Mouse (Mus musculus) heart, embryonic 16.5 days (tissue): ENCODE measurements at regions not wholly inside any gene's neighbourhood (a gene's known extent, or its start where the extent isn't known, plus 50 kb on each side); places are given as distances from the start of the nearest gene placed in this dataset.

Experiments
- ATAC-seq: fragments of 200-750 bp; cut with Nextera tagmentation; replicated peaks from 2 replicates; pipeline ENCODE4 v1.8.0; 2017; ENCODE audit warnings: moderate number of reproducible peaks; ENCODE audit not compliant: insufficient read depth, low FRiP score; ENCODE audit errors: extremely low read depth
- H3K27ac ChIP-seq: fragments of 300-500 bp; sonication (generic); 2 replicates; pipeline ENCODE4 v1.5.1; 2014; ENCODE audit warnings: mild to moderate bottlenecking, low read length, control low read depth, moderate library complexity
- H3K27me3 ChIP-seq: fragments of 300-500 bp; sonication (generic); 2 replicates; pipeline ENCODE4 v1.6.1; 2014; ENCODE audit warnings: low read length, mixed read lengths; ENCODE audit not compliant: control insufficient read depth, insufficient read depth
- H3K36me3 ChIP-seq: fragments of 300-500 bp; sonication (generic); 2 replicates; pipeline ENCODE4 v1.6.1; 2014; ENCODE audit not compliant: control insufficient read depth, insufficient read depth
- H3K4me1 ChIP-seq: fragments of 300-500 bp; sonication (generic); 2 replicates; pipeline ENCODE4 v1.6.1; 2014; ENCODE audit warnings: low read length, mixed read lengths; ENCODE audit not compliant: control insufficient read depth, insufficient read depth
- H3K4me2 ChIP-seq: fragments of 300-500 bp; sonication (generic); 2 replicates; pipeline ENCODE4 v1.6.1; 2014; ENCODE audit warnings: low read depth, mild to moderate bottlenecking, control low read depth, low read length
- H3K4me3 ChIP-seq: fragments of 300-500 bp; sonication (generic); 2 replicates; pipeline ENCODE4 v1.5.1; 2014; ENCODE audit warnings: mild to moderate bottlenecking, control low read depth, low read length
- H3K9ac ChIP-seq: fragments of 300-500 bp; sonication (generic); 2 replicates; pipeline ENCODE4 v1.6.1; 2014; ENCODE audit warnings: low read length, control low read depth
- H3K9me3 ChIP-seq: fragments of 300-500 bp; sonication (generic); replicated peaks from 2 replicates; pipeline ENCODE4 v1.6.1; 2016; ENCODE audit warnings: low read length; ENCODE audit not compliant: control insufficient read depth
- WGBS: fragments of 180-500 bp; shearing (Covaris S2); extraction: QIAGEN DNeasy Blood & Tissue Kit; methylation state at CpG from one replicate; pipeline ENCODE4 v1.1.7; 2014; 5-methylcytosine and 5-hydroxymethylcytosine counted together

DNA sequence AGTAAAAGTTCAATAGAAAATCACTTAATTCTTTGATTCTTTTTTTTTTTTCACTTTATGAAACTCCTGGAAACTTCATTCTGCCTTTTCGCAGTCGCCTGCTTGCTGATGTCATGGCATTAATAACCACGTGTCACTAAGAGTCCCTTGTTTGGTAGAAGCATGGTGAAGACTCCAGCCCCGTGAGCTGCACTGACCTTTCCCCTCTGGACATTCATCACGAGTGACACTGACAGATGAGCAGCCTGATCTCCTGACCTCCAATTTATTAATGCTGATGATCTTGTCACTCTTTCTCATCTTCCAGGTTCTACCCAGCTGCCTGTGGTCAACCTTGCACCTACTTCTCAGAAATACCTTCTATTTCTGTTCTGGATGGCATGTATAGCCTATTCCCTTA, 867.1 kb upstream of the Slit2 start:
- WGBS: 67% methylated on average over 5 of the region's 5 CpGs
- H3K9ac ChIP-seq: no peak overlapping the region
- no peak overlapping the region for H3K4me3 ChIP-seq
- H3K27me3 ChIP-seq: no peaks in the 10 kb centered on the region
- no peaks in the 10 kb centered on the region for H3K36me3 ChIP-seq
- H3K9me3 ChIP-seq: no peaks in the 10 kb centered on the region
- no peak overlapping the region for H3K4me2 ChIP-seq
- no peak for ATAC-seq
- H3K27ac ChIP-seq: no peak overlapping the region
- H3K4me1 ChIP-seq: no peaks in the 10 kb centered on the region

DNA sequence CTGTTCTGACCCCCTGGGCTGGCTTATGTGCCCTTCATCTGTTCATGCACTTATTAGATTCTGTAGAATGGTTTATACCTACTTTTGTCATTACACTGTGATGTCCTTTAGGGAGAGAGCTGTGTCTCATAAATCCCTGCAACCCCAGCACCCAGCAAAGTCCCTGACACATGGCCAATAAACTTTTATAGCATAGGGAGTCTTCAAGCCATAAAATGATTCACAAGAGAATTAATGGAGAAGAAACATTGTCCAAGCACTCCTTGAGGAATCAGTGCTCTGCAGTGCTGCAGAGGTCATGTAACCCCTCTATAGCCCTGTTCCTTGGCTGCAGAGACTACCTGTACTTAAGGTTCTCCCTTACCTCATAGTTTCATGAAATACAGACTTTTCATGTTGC, 887.2 kb upstream of the Slit2 start:
- no peak overlapping the region for H3K27ac ChIP-seq
- no peaks in the 10 kb centered on the region for H3K4me1 ChIP-seq
- no peaks in the 10 kb centered on the region for H3K9me3 ChIP-seq
- no peaks in the 10 kb centered on the region for H3K36me3 ChIP-seq
- no peaks in the 10 kb centered on the region for H3K27me3 ChIP-seq
- H3K9ac ChIP-seq: no peak overlapping the region
- H3K4me3 ChIP-seq: no peak overlapping the region
- no peak for ATAC-seq
- no peak overlapping the region for H3K4me2 ChIP-seq

DNA sequence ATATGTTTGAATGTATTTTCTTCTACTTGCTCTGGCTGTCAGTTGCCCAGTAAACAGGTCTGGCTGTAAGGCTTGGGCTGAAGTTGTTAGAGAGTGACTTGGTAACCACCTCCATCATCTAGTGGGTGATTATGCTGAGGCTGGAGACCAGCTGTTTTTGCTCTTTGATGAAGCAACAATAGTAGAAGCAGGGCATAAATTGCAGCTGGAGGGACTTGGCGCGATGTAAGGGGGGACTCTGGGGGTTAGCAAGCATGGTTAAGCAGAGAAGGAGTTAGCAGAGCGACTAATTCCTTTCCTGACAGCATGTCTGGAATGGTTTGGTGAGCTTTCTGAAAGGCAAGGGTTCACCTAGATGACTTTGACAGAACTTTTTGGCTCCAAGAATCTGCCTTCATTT, 930.0 kb upstream of the Slit2 start:
- Histone ChIP-seq H3K27me3 (no peaks in the 10 kb centered on the region), H3K9ac (no peak overlapping the region), H3K4me2 (no peak overlapping the region), H3K36me3 (no peaks in the 10 kb centered on the region), H3K4me1 (no peaks in the 10 kb centered on the region), H3K27ac (no peak overlapping the region), H3K9me3 (no peaks in the 10 kb centered on the region), H3K4me3 (no peak overlapping the region)
- no peak for ATAC-seq
- 58% methylated on average over 3 of the region's 3 CpGs for WGBS

DNA sequence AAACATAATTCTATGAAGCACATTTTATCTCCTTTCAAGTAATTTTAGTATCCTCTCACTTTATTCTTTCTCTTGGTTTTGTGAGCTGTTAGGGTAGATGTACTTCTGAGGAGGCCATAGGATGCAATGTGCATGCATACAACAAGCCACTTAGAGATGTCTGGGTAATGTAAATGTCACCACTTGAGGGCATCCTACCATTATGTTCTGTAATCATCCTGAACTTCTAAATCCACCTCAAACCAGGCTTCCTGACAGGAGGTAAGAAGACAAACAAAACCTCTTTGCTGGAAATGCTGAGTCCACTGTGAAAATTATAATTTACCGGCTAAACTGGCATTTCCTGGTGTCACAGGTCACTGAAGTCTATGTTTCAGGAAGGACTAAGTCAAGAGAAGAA, 946.2 kb upstream of the Slit2 start:
- WGBS: 35% methylated on average over 1 of the region's 1 CpGs
- Histone ChIP-seq H3K36me3 (no peaks in the 10 kb centered on the region), H3K27ac (no peak overlapping the region), H3K9me3 (no peaks in the 10 kb centered on the region), H3K9ac (no peak overlapping the region), H3K4me2 (no peak overlapping the region), H3K27me3 (no peaks in the 10 kb centered on the region), H3K4me1 (no peaks in the 10 kb centered on the region), H3K4me3 (no peak overlapping the region)
- no peak for ATAC-seq

DNA sequence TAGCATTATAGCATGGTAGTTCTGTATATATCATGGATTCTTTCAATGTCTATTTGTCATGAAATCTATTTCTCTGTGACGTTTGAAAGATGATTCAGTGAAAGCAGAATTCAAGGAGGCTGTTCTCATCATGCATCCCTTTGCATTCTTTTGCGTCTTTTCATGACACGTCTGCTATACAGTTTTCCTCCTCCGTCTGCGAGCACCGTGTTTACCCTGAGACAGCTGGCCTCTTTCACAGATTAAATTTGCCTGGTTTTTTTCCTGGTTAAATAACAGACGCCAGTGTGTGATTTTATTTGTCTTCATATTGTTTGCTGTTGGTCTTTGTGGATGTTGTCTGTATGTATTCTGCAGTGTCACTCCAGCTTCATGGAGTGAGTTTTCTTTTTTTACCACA, 948.9 kb upstream of the Slit2 start:
- 53% methylated on average over 7 of the region's 7 CpGs for WGBS

DNA sequence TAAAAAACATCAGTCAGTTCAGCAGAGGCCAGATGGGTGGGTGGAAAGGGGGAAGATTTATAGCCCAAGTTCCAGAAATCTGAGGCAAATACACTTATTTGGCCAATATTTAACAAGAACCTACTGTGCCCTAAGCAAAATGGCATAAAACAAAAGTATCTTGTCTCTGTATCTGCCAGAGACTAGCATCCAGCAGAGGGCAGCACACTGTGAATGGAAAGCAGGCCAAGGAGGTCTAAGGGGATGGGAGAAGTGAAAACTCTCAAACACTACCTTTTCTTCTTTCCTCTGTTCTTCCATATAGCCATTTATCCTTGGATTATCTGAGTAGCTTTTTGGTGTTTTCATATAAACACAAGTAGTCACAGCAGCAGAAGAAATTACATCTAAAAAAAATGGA, 968.6 kb upstream of the Slit2 start:
- no peak overlapping the region for H3K4me2 ChIP-seq
- H3K9me3 ChIP-seq: no peaks in the 10 kb centered on the region
- H3K36me3 ChIP-seq: no peaks in the 10 kb centered on the region
- no peaks in the 10 kb centered on the region for H3K4me1 ChIP-seq
- H3K4me3 ChIP-seq: no peak overlapping the region
- ATAC-seq: no peak
- no peaks in the 10 kb centered on the region for H3K27me3 ChIP-seq
- H3K9ac ChIP-seq: no peak overlapping the region
- H3K27ac ChIP-seq: no peak overlapping the region

More for the DNA sequence above, 948.9 kb upstream of the Slit2 start:
- Histone ChIP-seq H3K27me3 (no peaks in the 10 kb centered on the region), H3K4me1 (no peaks in the 10 kb centered on the region), H3K4me3 (no peak overlapping the region), H3K9ac (no peak overlapping the region), H3K27ac (no peak overlapping the region), H3K36me3 (no peaks in the 10 kb centered on the region), H3K4me2 (no peak overlapping the region), H3K9me3 (no peaks in the 10 kb centered on the region)
- no peak for ATAC-seq

DNA sequence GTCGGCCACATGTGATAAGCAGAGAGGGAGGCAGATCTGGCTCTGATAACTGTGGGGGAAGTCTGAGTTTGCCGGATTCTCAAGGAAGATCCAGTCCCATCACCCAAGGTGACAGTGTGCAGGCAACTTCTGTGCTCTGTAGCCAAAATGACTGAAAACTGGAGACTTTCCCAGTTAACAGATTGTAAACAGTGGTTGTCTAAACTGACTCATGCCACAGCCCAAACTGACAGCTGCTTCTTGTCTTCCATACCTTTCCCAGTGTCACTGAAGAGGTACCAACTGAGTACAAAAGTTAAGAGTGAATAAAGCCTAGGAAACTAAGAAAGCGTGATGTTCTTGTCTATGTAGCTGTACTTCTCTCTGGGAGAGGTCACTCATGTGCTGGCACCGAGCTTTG, 990.4 kb upstream of the Slit2 start:
- WGBS: 52% methylated on average over 4 of the region's 4 CpGs
- Histone ChIP-seq H3K27me3 (no peaks in the 10 kb centered on the region), H3K4me1 (no peaks in the 10 kb centered on the region), H3K36me3 (no peaks in the 10 kb centered on the region), H3K4me2 (no peak overlapping the region), H3K4me3 (no peak overlapping the region), H3K9ac (no peak overlapping the region), H3K27ac (no peak overlapping the region), H3K9me3 (no peaks in the 10 kb centered on the region)
- ATAC-seq: no peak

DNA sequence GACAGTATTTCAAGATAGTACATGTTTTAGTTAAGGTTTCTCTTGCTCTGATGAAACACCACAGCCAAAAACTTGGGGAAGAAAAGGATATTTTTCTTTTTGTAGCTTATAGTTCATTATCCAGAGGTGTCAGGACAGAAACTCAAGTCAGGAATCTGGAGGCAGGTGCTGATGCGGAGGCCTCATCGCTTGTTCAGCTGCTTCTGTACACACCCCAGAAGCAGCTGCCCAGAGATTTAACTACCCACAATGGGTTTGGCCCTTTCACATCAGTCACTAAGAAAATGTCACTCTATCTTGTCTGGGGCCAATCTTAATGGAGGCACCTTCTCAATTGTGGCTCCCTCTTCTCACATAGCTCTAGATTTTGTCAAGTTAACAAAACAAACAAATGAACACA, 996.4 kb upstream of the Slit2 start:
- Histone ChIP-seq H3K4me3 (no peak overlapping the region), H3K27me3 (no peaks in the 10 kb centered on the region), H3K4me2 (no peak overlapping the region), H3K36me3 (no peaks in the 10 kb centered on the region), H3K27ac (no peak overlapping the region), H3K4me1 (no peaks in the 10 kb centered on the region), H3K9ac (no peak overlapping the region), H3K9me3 (no peaks in the 10 kb centered on the region)
- ATAC-seq: no peak
- 72% methylated on average over 2 of the region's 2 CpGs for WGBS

DNA sequence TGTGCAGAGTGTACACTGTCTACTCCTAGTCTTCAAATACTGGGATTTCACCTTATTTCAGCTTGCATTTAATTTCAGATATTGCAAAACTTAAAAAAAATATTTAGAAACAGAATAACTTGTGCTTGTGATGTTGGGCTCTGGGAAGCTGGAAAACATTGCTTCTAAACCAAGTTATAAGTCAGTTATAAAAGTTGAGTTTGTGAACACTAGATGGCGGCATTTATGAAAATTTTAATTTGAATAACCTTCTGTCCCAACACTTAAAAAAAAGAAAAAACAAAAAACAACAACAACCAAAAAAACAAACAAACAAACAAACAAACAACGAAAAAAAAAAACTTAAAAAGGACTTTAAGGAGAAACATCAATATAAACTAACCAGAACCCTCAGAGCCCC, 1002.6 kb upstream of the Slit2 start:
- no peaks in the 10 kb centered on the region for H3K36me3 ChIP-seq
- no peak overlapping the region for H3K27ac ChIP-seq
- no peak overlapping the region for H3K4me2 ChIP-seq
- no peaks in the 10 kb centered on the region for H3K9me3 ChIP-seq
- H3K4me3 ChIP-seq: no peak overlapping the region
- 72% methylated on average over 2 of the region's 2 CpGs for WGBS
- ATAC-seq: no peak
- no peak overlapping the region for H3K9ac ChIP-seq
- no peaks in the 10 kb centered on the region for H3K4me1 ChIP-seq
- no peaks in the 10 kb centered on the region for H3K27me3 ChIP-seq

DNA sequence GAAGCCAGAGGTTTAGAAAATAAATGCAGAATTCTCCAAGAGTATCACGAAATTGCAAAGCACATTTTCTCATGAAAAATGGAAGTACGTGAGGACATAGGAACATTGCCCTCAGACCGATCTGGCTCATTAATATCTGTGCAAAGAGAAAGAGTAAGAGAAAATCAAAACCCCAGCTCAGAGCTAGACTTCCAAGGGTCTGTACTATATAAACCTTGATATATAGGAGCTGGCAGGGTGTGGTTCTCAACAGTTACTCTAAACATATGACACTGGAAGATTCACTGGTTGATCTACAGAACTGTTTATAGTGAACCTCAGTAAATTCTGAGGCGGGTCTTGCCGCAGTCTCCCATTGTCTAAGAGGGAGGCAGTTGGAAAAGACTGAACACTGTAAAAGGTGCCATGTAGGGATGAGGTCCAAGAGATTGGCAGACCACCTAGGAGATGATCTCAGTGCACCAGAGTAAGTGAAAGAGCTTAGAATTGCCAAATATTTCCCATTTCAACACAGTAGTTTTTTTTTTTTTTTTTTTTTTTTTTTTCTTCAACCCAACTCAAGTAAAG, 1014.0 kb upstream of the Slit2 start:
- WGBS: 77% methylated on average over 5 of the region's 5 CpGs

More for the DNA sequence above, 1014.0 kb upstream of the Slit2 start:
- Histone ChIP-seq H3K27me3 (no peaks in the 10 kb centered on the region), H3K9me3 (no peaks in the 10 kb centered on the region), H3K4me2 (no peak overlapping the region), H3K27ac (no peak overlapping the region), H3K36me3 (no peaks in the 10 kb centered on the region), H3K4me1 (no peaks in the 10 kb centered on the region), H3K4me3 (no peak overlapping the region), H3K9ac (no peak overlapping the region)
- ATAC-seq: no peak
